Mouse (Mus musculus) thymus, adult 2 months (tissue): Measurements from ENCODE around the gene Rfk.

Source experiments
- CTCF ChIP-seq: fragments of 200-500 bp; IDR thresholded peaks from 2 replicates; pipeline ENCODE4 v1.5.1; 2012; ENCODE audit warnings: mild to moderate bottlenecking, control low read depth, low read length, moderate library complexity, borderline replicate concordance; ENCODE audit not compliant: control insufficient read depth, poor library complexity, insufficient read depth; ENCODE audit errors: extremely low read depth
- POLR2A ChIP-seq: fragments of 200-500 bp; IDR thresholded peaks from 2 replicates; pipeline ENCODE4 v1.6.1; 2012; ENCODE audit warnings: mild to moderate bottlenecking, low read length, control low read depth, moderate library complexity; ENCODE audit not compliant: control insufficient read depth, poor library complexity, insufficient read depth; ENCODE audit errors: extremely low read depth

- TF ChIP-seq CTCF (no peak), POLR2A (no peak)
Observed at GRCm38 (mm10) chr19:17353727-17354126, 40.1 kb upstream of the Rfk start.
